Mouse (Mus musculus): ENCODE data around the gene Rps15.

The Rps15 gene

DNA sequence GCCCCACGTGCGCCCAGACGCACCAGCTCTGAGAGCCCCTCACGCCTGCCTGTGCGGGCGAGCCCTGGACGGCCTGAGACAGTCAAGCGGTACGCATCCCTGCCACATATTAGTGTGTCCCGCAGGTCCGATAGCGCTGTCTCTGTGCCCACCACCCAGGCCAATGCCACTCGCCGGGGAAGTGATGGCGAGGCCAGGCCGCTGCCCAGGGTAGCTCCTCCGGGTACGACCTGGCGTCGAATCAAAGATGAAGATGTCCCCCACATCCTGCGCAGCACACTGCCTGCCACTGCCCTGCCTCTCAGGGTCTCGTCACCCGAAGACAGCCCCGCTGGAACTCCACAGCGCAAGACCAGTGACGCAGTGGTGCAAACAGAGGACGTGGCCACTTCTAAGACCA is 23.1 kb downstream of the Rps15 start:
- DNase-seq (ENCODE audit: low spot score): no peak

DNA sequence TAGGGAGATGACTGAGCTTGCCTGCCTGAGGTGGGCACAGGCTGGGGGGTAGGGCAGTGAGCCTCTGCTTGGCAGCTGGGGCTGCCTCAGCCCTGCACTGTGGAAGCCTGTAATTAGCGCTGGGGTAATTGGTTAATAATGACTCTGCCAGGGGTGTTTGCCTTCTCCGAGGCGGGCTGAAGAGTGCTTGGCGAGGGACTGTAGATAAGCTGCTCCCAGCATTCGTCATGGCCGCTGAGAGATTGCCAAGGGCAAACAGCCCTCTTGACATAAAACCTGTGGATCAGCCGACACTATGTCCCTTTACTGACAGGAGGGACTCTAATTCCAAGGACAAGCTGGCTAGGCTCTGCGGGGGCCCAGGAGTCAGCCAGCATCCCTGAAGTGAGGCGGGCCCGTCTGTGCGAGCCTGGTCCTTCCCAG is 24.1 kb downstream of the Rps15 start:
- no peak for DNase-seq (ENCODE audit: low spot score)

DNA sequence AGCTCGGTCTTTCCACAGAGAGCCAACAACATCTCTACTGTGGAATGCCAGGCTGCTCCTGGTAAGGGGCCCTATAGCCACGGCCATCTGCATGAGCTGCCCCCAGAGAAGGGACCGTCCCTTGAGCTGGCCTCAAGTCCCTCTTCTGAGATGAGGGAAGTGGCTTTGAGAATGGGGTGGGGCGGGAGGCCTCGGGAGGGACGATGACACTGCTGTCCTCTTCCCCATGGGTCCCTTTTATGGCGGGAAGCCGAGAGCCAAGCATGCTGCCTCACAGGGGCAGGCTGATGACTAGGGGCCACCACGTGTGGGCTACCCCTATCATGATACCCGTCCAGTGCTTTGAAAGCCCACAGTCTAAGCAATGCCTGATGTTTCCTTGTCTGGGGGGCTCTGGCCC is 24.8 kb downstream of the Rps15 start:
- no peak for DNase-seq (ENCODE audit: low spot score)

DNA sequence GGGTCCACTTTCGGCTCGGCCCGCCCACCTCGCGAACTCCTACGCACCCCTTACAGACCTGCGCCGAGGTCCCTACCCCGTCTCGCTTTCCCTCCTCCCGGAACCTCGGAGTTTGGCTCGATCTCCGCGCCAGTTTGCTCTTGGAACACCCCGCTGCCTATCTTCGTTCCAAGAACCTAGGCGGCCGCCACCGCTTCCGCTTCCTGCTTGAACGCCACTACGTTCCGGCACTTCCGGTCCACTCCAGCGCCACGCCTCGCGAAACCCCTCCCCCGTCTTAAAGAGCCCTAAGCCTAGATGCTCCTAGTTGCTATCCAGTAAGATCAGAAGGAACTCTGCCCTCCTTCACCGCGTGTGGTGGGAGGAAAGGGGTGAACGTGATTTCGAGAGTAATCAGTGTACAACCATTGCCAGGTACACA is 28.1 kb downstream of the Rps15 start, which contains the start of gene 2310011J03Rik:
Gene 2310011J03Rik (minus strand): TSS at position 198 of the 421 bp plus-strand sequence.
- DNase-seq (ENCODE audit: low spot score): peak; percentile 87

DNA sequence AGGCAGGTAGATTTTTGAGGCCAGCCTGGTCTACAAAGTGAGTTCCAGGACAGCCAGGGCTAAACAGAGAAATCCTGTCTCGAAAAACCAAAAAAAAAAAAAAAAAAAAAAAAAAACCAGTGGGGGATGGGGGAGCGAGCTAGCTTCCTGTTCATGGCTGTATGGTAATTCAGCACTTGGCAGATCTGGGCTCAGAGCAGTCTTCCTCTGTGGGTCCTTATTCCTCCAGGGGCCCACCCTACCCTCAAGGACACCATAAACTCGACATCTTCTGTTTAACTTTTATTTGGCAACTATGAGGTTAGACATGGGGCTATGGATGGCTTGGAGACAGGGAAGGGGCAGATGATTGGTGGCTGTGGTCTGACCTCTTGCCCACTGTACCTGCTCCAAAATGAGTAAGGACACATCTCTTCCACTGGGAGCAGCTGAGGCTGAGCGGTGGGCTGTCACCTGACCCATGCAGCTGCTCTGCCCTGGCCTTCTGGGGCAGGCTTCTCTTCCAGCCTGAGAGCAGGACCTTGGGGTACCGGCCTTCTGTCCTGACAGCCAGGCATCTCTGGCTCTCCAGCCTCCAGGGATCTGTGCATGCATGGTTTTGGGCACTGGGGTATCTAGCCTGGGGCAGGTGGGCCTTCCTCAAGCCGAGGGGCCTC is 28.9 kb downstream of the Rps15 start:
- DNase-seq (ENCODE audit: low spot score): no peak

DNA sequence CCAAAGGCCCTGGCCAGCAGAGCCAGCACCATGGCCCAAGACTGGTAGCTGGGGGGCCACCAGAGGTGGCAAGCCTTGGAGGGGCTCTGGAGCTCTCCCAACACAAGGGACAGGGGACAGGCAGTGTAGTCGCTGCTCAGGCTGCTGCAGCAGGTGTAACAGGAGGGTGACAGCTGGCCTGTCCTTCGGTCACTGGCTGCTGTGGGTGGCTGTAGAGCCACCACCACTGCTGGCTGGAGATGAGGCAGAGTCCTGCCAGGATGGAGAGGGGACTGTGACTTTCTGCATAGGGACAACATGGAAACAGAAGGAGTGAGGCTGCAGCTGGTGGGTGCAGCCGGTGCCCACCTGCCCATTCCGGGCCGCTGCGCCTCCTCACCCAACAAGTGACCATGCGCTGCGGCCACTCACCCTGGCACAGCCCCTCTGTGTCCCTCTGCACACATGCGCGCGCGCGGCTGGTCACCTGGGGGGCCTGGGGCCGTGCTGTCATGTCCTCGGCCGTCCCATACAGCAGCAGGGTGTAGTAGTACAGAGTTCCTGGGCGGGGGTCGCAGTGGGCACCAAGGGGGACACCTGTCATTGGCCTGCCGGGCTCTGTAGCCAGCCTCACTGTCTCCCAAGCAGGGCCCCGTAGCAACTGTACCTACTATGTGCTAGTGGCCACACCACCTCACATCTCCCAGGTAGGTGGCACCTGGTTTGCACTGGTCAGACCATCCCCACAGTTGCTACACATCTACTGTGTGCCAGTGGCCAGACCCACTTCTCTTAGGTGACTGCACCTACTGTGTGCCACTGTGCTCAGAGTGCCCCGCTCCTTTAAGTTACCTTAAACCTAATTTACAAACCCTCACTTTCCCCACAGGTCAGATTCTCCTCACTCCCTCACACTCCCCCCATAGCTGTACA is 29.7 kb downstream of the Rps15 start:
- no peak for DNase-seq (ENCODE audit: low spot score)

DNA sequence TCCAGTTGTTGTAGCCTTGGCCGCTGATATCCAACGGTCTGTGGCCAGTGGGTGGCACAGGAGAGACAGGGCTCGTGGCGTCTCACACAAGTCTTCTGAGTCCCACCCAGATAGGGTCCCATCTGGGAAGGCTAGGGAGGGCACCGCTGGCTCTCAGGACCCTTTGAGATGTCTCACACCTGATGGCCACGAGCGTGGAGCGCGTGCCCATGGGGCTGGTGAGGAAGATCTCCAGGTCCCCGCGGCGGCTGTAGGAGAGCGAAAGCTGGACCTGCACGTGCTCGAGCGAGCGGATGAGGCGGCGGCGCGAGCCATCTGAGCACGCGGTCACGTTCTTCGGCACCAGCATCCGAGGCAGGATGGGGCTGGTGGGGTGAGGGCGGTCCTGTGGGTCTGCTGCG is 30.6 kb downstream of the Rps15 start:
- DNase-seq (ENCODE audit: low spot score): no peak

DNA sequence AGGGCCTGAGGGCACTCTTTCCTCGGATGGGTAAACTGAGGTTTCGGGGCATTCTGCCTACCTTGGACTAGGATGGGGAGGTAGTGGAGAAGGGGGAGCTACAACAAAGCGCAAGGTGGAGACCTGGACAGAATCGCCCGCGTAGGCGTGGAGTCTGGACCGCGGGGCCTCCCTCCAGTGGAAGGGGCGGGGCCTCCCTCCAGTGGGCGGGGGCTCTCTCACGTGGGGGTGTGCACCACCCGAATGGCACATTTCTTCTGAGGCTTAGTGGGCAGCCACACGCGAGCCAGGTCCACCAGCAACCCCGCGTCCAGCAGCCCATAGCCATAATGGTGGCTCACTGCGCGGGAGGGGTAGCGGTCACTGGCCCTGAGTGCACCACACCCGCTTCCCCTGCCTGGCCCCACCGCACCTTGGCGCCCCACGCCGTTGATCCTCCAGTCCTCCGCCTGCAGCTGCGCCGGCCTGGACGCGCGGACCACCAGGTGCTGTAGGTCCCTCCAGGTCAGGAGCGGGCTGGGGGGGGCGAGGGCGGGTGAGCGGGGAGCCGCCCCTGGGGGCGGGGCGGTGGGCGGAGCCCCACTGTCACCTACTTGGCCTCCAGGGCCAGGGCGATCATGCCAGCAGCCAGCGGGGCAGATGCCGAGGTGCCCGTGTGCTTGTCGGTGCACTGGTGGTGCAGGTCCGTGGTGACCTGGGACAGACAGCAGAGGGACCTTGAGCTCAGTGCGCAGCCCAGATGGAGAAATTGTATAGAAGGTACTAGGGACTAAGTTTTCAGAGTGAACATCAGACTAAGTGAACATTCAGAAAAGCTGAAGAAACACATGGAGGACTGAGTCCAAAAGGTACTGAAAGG is 31.2 kb downstream of the Rps15 start:
- DNase-seq (ENCODE audit: low spot score): no peak

DNA sequence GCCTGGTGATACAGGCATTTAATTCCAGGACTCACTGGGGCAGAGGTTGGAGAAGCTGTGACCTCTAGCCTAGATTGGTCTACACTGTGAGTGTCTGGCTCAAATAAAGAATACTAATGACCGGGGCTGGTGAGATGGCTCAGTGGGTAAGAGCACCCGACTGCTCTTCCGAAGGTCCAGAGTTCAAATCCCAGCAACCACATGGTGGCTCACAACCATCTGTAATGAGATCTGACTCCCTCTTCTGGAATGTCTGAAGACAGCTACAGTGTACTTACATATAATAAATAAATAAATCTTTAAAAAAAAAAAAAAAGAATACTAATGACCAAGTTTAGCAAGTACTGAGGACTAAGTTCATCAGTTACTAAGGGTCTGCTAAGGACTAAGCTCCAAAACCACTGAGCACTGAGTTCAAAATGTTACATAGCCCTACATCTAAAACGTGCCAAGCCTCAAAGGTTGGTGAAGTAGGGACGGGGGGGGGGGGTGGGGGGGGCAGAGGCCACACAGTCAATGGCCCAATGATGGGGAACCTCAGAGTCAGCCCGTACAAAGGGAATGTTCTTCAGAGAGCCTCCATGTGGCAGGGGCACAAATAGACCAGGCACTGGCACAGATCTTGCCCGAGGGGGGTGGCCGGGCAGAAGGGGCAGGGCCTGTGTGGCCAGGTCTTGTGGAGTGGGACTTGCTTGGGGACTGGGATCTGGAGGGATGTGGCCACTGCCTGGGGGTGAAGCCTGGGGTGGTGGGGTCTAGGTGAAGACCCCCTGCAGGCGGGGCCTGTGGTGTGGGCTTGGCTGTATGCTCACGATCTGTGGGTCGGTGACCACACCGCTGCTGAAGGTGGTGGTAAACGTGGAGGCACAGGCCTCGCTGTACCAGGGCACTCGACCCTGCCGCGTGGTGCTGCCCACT is 32.1 kb downstream of the Rps15 start:
- no peak for DNase-seq (ENCODE audit: low spot score)

DNA sequence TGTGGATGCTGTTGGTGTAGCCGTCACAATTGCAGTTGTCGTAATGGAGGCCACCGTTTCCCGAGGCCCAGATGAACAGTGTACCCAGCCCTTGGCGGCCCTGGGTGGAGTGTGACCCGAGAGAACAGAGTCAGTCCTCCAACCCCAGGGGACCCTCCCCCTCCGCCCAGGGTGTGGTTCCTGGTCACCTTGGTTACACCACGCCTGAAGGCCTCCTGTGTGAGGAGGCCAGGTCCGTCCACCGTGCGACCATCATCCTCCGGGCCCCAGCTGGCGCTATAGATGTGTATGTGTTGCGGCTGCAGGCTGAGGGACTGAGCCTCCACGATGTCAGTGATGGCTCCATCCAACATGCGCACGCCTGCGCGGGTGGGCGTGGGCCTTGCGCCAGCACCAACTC is 32.8 kb downstream of the Rps15 start:
- DNase-seq (ENCODE audit: low spot score): no peak

DNA sequence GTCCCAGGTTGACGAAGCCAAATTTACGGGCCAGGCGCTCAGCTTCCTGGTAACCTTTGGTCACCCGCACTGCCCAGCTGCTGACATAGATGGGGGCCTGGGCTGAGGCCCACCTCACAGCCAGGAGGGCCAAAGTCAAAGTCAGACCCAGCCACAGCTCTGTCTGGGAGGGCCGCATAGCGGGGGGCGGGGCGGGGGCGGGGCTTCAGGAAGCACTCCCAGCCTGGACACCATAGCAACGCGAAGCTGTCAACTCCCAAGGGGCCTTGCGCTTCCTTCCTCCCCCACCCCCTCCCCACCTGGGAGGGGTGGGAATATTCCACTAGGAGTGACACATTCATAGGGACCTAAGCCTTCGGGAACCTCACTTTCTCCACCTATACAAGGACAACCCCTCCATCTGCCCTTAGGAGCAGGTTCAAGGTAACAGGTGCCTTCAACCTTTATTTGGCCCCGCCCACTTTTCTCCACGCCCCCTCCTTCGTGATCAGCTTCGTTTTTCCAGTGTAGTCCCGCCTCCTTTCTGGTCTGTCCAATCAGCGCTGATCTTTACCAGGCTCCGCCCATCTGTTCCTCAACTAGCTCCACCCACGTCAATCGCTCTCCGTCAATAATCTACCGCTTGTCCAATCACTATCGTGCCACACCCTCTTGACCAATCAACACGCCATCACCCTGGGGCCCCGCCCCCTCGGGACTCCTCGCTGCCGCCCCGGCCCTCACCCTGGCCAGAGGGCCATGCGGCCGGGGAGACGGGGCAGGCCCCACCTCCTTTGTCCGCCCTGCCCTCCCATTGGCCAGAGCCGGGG is 37.2 kb downstream of the Rps15 start, which contains the start of the genes Pcsk4 and Reep6:
Gene Pcsk4 (minus strand): TSS at position 226 of the 809 bp plus-strand sequence.
Gene Reep6 (plus strand): TSS at position 681 of the 809 bp plus-strand sequence.
- DNase-seq (ENCODE audit: low spot score): peak; percentile 97

DNA sequence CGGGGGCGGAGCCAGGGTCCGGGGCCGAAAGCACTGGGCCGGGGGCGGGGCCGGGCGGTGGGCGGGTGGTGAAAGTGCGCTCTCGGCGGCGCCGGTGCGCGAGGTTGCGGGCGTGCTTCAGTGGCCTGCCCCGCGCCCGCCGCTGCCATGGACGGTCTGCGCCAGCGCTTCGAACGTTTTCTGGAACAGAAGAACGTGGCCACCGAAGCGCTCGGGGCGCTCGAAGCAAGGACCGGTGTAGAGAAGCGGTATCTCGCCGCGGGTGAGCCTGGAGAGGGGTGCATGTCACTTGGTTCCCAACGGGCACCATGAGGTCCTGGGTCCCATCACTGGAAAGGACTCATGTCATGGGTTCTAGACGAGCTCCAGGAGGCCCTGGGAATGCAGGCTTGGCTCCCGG is 37.8 kb downstream of the Rps15 start:
- no peak for DNase-seq (ENCODE audit: low spot score)

DNA sequence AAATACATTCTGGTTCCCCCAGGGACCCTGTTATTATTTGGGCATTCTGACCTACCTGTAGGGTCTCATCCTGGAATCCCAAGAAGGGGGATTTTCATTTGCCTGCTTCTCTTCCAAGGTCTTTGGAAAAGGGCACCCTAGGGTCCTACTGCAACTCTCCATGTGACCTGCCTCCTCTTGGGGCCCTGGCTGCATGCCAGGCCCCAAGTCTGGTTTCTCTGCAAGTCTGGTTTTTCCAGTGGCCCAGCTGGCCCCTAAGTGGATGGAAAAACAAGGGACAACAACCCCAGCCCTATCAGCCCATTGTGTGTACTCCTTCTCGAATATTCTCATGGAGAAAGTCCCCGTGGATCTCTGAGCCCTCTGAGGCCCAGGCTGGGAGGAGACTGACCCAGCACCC is 38.6 kb downstream of the Rps15 start:
- no peak for DNase-seq (ENCODE audit: low spot score)

DNA sequence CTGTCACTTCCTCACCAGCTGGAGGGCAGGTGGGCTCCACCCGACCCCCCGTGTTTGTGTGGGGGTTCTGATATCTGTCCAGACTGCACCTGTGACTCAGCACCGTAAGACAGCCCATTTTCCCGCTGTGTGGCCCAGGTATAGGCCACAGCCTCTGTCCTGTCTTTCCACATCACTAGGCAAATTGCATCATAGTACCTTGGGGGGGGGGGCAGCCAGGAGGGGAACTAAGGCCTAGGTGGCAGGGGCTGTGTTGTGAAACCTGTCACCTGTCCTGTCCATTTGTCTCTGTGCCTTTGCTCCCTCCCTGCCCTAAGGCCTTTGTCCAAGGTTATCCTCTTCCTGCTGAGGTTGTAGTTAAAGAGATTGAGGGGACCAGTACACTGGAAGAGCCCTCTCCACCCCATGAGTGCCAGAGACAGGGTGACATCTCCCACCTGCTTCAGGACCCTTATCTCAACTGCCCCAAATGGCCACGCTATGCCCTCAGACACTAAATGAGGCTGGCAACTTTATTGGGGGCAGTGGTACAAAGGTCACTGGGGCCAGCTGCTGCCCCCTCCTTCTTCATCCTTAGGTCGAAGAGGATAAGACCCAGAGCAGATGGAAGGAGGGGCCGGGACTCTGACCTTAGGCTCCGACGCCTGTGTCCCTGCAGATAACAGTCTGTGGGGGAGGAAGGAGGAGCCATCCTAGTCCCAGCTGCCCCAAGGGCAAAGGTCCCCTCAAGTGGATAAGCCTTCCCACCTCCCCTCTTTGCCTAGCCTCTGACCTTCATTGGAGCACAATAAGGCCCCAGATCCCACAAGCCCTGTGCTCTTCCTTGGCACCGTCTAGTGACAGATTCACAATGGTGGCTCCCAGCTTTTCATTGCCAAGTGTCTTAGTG is 39.6 kb downstream of the Rps15 start:
- no peak for DNase-seq (ENCODE audit: low spot score)

DNA sequence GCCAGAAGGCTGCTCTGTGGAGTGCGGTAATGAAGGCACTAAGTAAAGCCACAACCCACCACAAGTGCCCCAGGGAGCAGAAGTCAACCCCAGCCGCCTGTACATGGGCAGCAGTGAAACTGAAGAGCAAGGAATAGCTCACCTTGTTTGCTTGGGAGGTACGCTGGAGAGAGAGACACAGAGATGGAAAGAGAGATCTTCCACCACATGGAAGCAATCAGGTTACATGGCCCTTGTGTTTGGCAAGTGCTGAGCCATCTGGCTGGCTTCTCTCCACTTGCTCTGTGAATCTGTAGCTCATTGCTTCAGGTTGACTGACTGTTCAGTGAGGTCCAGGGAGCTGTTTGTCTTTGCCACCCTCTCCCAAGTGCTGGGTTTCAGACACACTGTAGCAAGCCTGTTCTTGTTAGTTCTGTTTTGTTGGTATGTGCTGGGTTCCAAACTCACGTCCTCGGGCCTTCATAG is 40.3 kb downstream of the Rps15 start:
- DNase-seq (ENCODE audit: low spot score): no peak

DNA sequence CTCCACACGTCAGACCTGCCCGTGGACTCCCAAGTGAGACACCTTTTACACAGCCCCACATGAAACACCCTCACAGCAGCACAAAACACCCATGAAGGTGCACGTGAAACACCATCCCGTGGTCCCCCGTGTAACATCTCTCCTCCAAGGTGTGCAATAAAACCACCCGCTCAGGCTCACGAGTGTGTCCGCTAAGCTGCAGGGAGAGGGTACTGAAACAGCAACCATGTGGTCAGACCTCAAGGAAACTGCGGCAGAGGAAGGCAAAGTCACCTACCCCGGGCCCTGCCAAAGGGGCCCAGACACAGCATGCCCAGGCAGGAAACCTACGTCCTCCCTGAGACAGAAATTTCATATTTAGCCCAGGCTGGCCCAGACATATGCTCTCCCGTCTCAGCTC is 44.0 kb downstream of the Rps15 start:
- DNase-seq (ENCODE audit: low spot score): no peak

DNA sequence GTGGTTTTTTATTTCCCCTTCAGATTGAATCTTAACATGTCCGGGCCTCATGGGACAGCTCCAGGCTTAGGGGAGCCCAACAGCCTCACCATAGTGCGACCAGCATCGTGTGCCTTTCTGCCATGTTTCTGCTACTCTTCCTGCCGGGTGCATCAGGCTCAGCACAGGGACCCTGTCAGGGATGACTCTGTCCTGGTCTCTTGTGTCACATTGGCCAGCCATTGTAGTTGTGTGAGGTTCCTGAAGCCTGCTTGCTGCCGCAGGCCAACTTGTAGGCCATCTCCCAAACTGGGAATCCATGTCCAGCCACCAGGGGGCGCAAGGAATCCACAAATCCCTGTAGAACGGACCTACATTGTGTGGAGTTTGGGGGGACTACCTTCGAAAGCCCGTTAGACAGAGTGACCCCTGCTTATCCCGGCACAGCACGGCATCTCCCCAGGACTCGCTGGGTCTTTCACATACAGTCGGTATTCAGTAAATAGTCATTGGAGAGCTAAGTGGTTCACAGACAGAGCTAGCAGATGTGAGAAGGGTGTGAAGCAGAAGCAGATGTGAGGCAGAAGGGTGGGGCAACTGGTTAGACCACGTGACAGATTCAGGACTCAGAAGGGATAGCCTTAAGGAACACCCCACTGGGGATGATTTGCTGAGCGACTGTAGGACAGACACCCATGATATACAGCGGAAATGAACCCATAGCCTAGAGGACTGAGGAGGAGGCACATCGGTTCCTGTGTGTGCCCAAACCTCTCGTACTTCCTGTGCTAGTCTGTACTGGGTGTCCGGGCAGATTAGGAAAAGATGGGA is 47.9 kb downstream of the Rps15 start:
- DNase-seq (ENCODE audit: low spot score): no peak

DNA sequence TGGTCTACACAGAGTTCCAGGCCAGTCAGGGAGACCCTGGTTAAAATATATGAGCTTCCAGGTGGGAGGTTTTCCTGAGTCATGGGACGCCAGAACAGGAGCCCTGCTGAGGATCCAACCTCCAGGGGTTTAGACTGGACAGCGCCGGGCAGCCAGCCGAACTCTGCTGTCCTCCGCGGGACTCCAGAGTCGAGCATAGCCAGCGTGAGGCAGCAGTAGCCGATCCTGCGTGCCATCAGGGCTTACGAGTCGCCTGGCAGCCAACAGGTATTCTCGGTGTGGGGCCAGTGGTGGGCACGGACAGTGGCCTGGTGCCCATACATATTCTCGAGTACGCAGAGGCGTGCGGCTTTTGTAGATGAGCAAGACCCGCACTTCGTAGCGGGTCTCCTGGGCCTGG is 48.8 kb downstream of the Rps15 start:
- no peak for DNase-seq (ENCODE audit: low spot score)

Data from left cerebral cortex, adult 11 months (tissue).